Mouse (Mus musculus): Measurements from ENCODE around the gene Pknox2.

GRCm38 (mm10) chr9:36850091-36850490, 297.1 kb downstream of the Pknox2 start:
- TF ChIP-seq CTCF (IDR thresholded peaks at IDR 0.05; ENCODE audit: control insufficient read depth, insufficient read depth, low read length) (no peak), POLR2A (IDR thresholded peaks at IDR 0.05; ENCODE audit: borderline replicate concordance, control insufficient read depth, low read depth, low read length) (no peak)

All from bone marrow, adult 2 months (tissue).